Mouse (Mus musculus): Measurements from ENCODE around the gene Exoc1. TPM values are rescaled to one million over a fixed set of nuclear protein-coding genes. Genes with fewer than 3 reads are reported as not detected.

Gene Exoc1
- 59.3 TPM for polyA plus RNA-seq (2017; shearing (Covaris generic))

DNA sequence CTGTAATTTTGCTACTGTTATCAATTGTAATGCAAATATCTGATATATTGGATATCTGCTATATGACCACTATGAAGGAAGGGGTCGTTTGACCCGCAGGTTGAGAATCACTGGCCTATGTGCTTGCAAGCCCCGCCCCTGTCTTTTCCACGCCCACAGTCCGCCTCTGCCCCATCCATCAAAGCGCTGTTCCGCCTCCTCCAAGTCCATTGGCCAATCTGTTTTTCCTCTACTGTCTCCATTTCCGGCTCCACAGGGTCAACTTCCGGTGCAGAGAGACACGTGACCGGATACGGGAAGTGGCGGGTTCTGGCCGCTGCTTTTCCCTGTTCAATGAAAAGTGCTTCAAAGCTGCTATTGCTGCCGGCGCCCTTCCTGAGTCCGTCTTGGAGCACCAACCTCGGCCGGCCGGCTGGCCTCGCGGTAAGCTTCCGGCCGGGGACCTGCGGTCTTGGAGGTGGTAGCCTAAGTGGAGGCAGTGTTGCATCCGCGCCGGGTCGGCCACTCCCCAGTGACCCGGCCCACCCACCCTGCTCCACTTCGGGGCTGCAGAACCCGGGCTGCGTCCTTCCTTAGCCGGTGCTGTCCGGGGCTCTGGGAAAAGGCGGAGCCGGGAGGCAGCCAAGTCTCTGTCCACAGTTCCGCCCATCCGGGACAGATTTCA lies at the start of gene Exoc1:
TSS of gene Exoc1 (plus strand) at position 272 of the 664 bp plus-strand sequence.

DNA sequence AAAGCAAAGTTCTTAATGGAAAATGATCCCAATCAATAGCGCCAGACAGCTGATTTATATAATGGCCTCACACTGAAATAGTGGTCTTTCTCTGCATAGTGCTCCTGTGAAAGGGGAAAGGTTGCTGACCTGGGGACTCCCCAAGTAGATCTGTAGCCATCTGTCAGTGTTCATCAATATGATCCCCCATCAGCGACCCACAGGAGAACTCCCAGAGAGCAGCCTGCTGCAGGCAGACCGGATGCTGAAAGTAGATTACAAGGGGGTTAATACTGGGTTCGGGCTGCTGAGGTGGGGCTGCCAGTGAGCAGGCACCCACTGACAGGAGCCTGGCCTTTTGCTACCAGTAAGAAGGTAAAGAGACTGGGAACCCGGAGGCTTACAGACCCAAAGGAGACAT lies 45.3 kb upstream of the Exoc1 start, which contains the start of gene Gm7271:
TSS of gene Gm7271 (plus strand) at position 230 of the 400 bp plus-strand sequence.

DNA sequence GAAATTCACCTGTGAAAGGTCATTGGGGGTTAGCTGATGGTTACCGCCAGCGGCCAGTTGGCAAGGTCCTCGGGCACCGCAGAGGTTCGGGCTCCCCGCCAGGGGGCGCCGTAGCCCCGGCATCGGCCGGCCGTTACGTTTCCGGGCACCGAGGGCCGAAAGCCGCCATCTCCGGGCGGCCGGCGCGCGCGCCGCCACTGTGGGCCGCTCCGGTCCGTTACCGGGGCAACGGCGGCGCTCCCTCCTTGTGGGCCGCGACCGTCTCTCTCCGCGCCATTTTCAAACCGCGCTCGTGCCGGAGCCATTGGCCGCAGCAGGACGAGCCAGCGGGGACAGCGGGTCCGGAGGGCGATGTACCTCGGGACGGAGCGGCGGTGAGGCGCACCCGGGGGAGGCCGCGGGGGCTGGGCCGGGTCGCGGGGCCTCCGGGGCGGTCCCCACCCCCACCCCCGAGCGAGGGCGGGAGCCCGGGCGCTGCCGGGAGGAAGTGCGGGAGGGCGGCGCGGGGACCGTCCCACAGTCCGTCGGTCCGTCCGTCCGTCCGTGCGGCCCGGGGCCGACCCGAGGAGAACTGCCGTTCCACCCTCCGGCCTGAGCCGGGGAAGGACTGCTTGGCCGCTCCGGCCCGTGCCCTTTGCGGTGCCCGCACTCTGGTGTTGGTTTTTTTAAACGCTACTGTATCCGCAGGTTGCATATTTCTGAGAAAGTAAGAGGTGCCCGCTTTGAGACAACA lies 59.6 kb downstream of the Exoc1 start, which contains the start of gene Cep135:
TSS of gene Cep135 (plus strand) at position 148 of the 733 bp plus-strand sequence.

Other genes starting within 250 kb of the Exoc1 start
- gene Clock, start 224.5 kb upstream of the Exoc1 start, polyA plus RNA-seq (2017; shearing (Covaris generic)) = 21.4 TPM
- gene Pdcl2, start 198.2 kb upstream of the Exoc1 start, polyA plus RNA-seq (2017; shearing (Covaris generic)) = not detected
- not detected for gene Nmu, start 165.5 kb upstream of the Exoc1 start, polyA plus RNA-seq (2017; shearing (Covaris generic))
- gene Gm7271, start 45.3 kb upstream of the Exoc1 start, polyA plus RNA-seq (2017; shearing (Covaris generic)) = not detected
- gene Cep135, start 59.4 kb downstream of the Exoc1 start, polyA plus RNA-seq (2017; shearing (Covaris generic)) = 11.3 TPM
- gene C530008M17Rik, start 127.2 kb downstream of the Exoc1 start, polyA plus RNA-seq (2017; shearing (Covaris generic)) = 0.54 TPM